Mouse (Mus musculus) gonadal fat pad, adult 2 months (tissue): ENCODE data around the gene Cul9. TPM values are rescaled to one million over a fixed set of nuclear protein-coding genes. Genes with fewer than 3 reads are reported as not detected.
"Not testable (repeated sequence)": the region's sequence is repeated elsewhere in the genome, so short reads cannot be mapped to it uniquely, and the experiment has no call there.

Experiments
- DNase-seq: peaks from one replicate; pipeline ENCODE4 v3.0.0-alpha.2; 2012; ENCODE audit warnings: low read depth
- polyA plus RNA-seq: library from polyadenylated mRNA; depleted of rRNA; stranded (reverse); fragments of >200 nt; gene quantifications from 2 replicates; pipeline ENCODE4 v1.2.3, GENCODE M21; 2012; rRNA removed

Gene Cul9
- 29.7 and 30.8 TPM in 2 replicates for polyA plus RNA-seq

DNA sequence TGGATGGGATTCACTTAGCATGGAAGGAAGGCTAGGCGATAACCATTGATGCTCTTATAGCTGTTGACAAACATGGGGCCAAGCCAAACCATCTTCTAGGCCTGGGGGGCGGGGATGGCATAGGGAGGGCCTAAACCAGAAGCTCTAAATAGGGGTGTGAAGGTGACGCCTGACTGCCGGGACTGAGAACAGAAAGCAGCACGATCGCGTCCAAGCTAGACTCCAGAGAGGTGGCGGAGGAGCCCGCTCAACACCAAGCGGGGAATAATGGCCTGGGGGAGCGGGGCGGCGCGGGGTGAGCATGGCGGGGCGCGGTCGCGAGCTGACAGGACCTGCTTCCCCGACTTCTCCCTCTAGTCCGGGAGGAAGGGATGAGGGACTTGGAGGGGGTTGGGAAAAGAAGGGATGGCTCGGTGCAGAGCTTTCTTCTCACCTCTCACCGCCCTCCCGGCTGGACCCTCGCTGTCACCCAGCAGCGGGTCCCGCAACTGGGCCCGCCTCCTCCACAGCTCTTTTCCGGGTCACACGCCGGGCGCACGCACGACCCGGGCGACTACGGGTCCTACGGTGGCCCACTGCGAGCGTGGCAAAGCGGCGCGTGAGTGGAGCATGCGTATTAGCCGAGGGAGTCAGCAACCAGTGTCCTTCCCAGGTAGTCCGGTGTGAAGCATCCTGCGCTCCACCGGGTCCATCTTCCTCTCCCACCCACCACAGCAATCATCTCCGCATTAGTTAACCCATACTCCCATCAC, at the start of gene Cul9:
Gene Cul9 (minus strand): TSS at position 576 of the 752 bp plus-strand sequence.
- no peak for DNase-seq

GRCm38 (mm10) chr17:46595336-46595735, 49.1 kb upstream of the Cul9 start:
- DNase-seq: no peak

DNA sequence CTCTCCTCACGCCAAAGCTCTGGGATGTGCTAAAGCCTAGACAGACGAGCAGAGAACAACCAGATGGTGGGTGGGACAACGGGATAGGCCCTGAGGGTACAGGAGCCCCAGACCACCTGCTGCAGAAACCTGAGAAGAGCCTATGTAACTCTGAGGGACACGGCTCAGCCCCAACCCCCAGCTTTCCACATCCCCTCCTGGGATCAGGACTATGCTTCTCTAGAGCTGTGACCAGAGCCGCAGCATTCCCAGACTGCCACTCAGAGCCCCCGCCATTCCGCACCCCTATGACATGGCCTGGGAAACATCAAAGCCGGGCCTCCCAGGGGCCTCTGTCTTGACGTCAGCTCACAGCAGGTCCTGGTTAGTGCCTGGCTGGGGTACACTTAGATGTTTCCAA, 48.4 kb upstream of the Cul9 start:
- no peak for DNase-seq

GRCm38 (mm10) chr17:46593124-46593523, 46.9 kb upstream of the Cul9 start:
- no peak for DNase-seq

DNA sequence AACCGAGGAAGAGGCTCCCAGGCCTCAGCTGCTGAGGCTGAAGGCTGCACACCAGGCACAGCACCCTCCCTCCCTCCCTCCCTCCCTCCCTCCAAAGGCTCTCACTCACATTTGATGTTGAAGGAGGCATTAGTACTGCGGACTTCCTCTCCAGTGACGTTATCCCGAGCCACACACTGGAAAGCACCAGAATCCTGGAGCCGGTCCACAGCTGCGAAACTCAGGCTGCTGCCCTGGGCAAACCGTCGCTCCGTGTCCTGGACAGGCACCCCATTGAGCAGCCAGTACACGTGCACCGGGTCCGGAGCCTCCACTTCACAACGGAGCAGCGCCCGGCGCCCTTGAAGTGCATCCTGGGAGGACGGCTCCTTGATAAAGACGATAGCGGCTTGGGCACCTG, 45.2 kb upstream of the Cul9 start:
- no peak for DNase-seq

- no peak for DNase-seq
Measured at GRCm38 (mm10) chr17:46590439-46590838, 44.3 kb upstream of the Cul9 start.

GRCm38 (mm10) chr17:46589635-46590314, 43.6 kb upstream of the Cul9 start:
- no peak for DNase-seq

DNA sequence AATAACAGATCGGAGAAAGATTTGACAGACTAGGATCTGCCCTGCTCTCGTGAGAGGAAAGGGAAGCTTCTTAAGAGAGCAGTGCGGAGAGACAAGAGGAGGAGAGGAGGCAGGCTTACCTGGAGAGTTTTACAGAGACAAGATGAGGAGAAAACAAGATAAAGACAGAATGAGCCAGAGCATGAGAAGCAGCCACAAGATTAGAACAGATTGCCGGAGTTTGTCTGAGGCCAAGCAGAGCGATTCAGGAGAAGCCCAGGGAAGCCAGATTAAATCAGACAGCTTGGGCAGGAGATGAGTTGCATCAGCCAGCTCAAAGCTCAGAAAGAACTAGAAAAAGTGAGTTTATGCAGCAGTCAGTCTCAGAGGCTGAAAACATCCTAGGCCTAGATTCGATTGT, 42.7 kb upstream of the Cul9 start:
- no peak for DNase-seq

- DNase-seq: no peak
Measured at GRCm38 (mm10) chr17:46588173-46588572, 42.0 kb upstream of the Cul9 start.

DNA sequence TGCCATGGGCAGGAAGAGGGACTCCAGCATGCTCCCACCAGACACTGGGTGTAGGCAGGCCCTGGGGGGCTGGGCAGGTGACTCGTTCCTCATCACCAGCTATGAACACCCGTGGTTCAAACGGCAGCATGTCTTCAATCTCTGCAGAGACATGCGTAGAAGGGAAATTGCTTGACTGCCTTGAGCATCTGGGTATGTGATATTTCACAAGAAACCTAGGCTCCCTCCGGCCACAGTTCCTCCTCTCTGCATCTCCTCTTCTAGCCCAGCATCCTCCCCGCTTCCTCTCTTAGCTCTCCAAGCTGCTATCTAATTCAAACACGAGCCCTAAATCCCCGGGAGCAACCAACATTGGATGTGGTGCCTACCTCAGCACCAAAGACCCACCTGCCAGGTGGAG, 40.1 kb upstream of the Cul9 start:
- DNase-seq: no peak

GRCm38 (mm10) chr17:46578650-46579049, 32.5 kb upstream of the Cul9 start:
- no peak for DNase-seq

DNA sequence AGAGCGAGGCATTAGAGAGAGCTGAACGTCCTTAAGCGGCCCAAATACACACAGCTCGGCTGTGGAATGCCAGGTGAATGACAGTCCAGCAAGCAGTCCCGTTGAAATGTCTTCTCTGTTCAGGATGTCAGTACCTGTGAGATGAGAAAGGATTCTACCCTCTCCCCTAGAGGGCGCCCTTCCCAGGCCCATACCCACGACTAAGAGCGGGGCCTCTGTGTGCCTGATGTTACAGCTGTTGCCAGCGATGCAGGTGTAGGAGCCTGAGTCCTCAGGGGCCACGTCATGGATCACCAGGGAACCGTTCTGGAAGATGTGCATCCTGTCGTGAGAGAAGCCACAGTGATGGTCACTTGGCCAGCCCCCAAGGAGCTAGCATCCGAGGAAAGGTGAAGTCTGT, 29.9 kb upstream of the Cul9 start:
- DNase-seq: no peak

GRCm38 (mm10) chr17:46574535-46574934, 28.3 kb upstream of the Cul9 start:
- DNase-seq: no peak

- DNase-seq: no peak
Measured at GRCm38 (mm10) chr17:46571005-46571404, 24.8 kb upstream of the Cul9 start.

DNA sequence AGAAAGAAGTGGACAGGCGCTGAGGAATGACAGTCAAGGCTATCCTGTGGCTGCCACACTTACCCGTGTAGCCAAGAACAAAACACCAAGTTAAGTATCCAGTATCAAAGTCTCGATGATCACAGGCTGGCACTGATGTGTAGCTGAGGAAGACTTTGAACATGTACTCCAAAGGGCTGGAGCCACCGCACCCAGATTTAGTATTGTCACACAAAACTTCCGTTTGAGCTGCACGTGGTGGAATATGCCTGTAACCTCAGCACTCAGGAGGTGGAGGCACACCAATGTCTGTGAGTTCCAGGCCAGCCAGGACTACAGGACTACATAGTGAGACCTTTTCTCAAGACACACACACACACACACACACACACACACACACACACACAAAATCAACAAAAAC, 13.0 kb upstream of the Cul9 start:
- no peak for DNase-seq

DNA sequence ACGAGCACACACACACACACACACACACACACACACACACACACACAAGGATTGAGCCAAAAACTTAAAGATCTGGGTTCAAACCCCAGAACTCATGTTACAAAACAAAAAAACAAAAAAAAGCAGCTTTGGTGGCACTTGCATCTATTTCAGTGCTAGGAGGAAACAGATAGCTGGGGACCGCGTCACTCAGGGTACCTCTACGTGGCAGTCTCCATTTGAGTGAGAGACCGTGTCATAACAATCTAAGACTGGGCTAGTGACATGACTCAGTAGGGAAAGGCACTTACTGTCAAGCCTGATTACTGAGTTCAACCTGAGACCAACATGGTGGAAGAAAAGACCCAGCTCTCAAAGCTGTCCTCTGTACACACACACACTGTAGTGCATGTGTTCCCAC, 12.0 kb upstream of the Cul9 start:
- no peak for DNase-seq

DNA sequence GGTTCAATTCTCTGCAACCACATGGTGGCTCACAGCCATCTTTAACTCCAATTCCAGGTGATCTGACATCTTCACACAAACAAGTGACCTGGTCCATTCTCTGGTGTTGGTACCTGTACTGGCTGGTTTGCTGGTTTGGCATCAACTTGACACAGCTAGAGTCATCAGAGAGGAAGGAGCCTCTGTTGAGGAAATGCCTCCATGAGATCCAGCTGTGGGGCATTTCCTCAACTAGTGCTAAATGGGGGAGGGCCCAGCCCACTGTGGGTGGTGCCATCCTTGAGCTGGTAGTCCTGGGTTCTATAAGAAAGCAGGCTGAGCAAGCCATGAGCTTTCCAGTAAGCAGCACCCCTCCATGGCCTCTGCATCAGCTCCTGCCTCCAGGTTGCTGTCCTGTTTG, 11.1 kb upstream of the Cul9 start:
- DNase-seq: not testable (repeated sequence)

DNA sequence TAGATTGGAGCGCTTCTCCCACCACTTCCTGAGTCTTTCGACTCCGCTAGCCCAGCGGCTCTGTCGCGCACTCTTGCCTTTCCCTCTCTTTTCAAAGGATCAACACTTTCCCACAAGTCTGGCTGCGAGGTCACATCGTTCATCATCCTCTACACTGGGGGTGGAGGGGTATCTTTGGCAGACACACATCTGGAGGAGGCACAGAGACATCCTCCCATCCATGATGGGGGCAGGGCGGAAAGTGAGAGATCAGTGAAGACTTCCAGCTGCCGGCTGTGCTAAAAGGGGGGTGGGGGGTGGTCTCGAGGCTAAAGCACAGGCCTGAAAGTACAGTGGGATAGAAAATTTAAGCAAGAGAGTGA, 10.4 kb upstream of the Cul9 start:
- DNase-seq: no peak

DNA sequence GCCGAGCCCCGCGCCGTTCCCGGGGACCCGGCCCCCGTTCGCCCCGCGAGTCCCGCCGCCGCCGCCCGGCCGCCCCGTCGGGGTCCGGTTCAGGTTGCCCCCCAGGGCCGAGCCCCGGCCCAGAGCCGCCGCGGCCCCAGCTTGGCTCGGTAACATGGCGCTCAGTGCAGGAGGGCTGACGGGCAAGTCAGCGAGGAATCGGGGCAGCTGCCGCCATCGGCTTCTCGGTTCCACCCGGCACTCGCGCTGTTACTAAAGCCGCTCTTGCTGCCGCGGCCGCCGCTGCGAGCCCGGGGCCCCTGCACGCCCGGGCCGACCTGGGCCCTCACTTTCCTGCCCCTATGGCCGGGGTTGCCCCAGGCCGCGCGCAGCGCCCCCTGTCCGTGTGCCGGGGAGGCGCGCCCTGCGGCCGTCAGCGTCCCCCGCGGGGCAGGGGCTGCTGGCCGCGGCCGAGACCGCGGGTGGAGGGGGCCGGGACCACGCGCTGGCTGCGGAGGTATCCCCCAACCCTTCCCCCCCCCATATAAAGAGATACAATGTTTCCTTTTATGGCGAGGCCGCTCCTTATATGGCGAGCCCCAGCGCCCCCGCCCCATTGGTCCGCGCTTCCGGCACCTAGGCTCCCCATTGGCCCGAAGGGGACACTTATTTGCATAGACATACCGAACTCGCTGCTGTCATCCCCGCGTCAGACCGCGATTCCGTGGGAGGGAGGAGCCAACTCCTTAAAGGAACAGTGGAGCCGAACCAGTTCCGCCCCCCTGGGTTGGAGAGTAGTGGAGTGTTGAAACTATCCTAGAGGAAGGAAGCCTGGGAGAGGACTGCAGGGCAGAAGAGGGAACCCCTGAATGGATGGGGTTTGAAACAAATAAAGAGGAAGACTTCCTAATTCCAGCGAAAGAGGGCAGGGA, 9.7 kb upstream of the Cul9 start, which contains the start of gene Srf:
Gene Srf (minus strand): TSS at position 503 of the 911 bp plus-strand sequence.
- DNase-seq: peak; percentile 89

DNA sequence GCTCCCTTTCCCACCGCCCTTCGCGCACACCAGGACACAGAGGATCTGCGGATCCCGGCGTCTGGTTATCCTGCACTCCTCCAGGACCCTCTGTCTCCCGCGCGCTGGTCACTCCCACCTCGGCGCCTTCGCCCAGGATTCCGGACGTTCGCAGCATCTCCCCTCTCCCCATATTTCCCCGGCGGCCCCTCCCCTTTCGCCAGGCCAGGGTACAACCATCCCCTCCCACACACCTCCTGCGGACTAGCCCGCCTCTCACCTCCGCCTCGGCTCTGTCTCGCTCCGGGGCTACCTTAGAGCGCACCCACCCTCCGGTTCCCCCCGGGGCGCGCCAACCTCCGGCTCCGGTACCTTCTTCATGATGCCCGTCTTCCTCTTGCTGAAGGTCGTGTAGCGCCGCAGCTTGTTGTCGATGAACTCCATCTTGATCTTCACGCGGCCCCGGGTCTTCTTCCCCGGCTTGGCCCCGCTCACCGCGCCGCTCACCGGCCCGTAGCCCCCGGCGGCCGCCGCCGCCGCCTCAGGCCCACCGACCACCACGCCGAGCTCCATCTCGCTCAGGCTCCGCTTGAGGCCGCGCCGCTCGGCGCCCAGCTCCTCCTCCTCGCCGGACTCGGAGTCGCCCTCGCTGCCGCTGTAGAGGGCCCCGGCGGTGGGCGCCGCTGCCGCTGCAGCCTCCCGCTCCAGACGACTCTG, 8.9 kb upstream of the Cul9 start:
- no peak for DNase-seq

- DNase-seq: no peak
Measured at GRCm38 (mm10) chr17:46554646-46554976, 8.4 kb upstream of the Cul9 start.

GRCm38 (mm10) chr17:46553926-46554325, 7.7 kb upstream of the Cul9 start:
- DNase-seq: no peak
